Mouse (Mus musculus) cerebellum, adult 8-10 months (tissue): Measurements from ENCODE around the gene Fbxo39.
"Not testable (repeated sequence)": the region's sequence is repeated elsewhere in the genome, so short reads cannot be mapped to it uniquely, and the experiment has no call there.

Experiments
- DNase-seq: peaks from one replicate; pipeline ENCODE4 v3.0.0; 2022

Gene Fbxo39

GRCm38 (mm10) chr11:72318026-72318425, 3.8 kb downstream of the Fbxo39 start:
- no peak for DNase-seq

- DNase-seq = no peak
These were observed 10.2 kb downstream of the Fbxo39 start for GRCm38 (mm10) chr11:72324431-72324830.

GRCm38 (mm10) chr11:72325701-72326100, 11.5 kb downstream of the Fbxo39 start:
- DNase-seq = no peak

- DNase-seq = no peak
These were observed 18.9 kb downstream of the Fbxo39 start for GRCm38 (mm10) chr11:72332951-72333667.

GRCm38 (mm10) chr11:72334653-72335052, 20.4 kb downstream of the Fbxo39 start:
- DNase-seq = no peak

GRCm38 (mm10) chr11:72336726-72337125, 22.5 kb downstream of the Fbxo39 start:
- DNase-seq = no peak

GRCm38 (mm10) chr11:72338437-72338871, 24.2 kb downstream of the Fbxo39 start:
- DNase-seq = no peak

- DNase-seq = no peak
These were observed 25.5 kb downstream of the Fbxo39 start for GRCm38 (mm10) chr11:72339716-72340115.

- DNase-seq = peak; percentile 52
These were observed 28.4 kb downstream of the Fbxo39 start for GRCm38 (mm10) chr11:72342549-72343237.

GRCm38 (mm10) chr11:72343238-72343625, 29.0 kb downstream of the Fbxo39 start:
- DNase-seq = not testable (repeated sequence)

- no peak for DNase-seq
These were observed 29.7 kb downstream of the Fbxo39 start for GRCm38 (mm10) chr11:72343904-72344303.

- no peak for DNase-seq
These were observed 30.2 kb downstream of the Fbxo39 start for GRCm38 (mm10) chr11:72344486-72344885.

GRCm38 (mm10) chr11:72348563-72348962, 34.3 kb downstream of the Fbxo39 start:
- DNase-seq = no peak

GRCm38 (mm10) chr11:72349016-72349415, 34.8 kb downstream of the Fbxo39 start:
- DNase-seq = peak; percentile 52

- DNase-seq = no peak
These were observed 35.4 kb downstream of the Fbxo39 start for GRCm38 (mm10) chr11:72349652-72350051.

GRCm38 (mm10) chr11:72352272-72352671, 38.0 kb downstream of the Fbxo39 start:
- no peak for DNase-seq

- no peak for DNase-seq
These were observed 38.9 kb downstream of the Fbxo39 start for GRCm38 (mm10) chr11:72353186-72353585.

- DNase-seq = peak; percentile 30
These were observed 40.9 kb downstream of the Fbxo39 start for GRCm38 (mm10) chr11:72354971-72355728.

- DNase-seq = peak; percentile 40
These were observed 47.4 kb downstream of the Fbxo39 start for GRCm38 (mm10) chr11:72361385-72362346.

- no peak for DNase-seq
These were observed 48.1 kb downstream of the Fbxo39 start, which contains the start of gene Tekt1 for GRCm38 (mm10) chr11:72362347-72362741. Tekt1 (minus strand) TSS chr11:72362442.

- DNase-seq = no peak
These were observed 49.4 kb downstream of the Fbxo39 start for GRCm38 (mm10) chr11:72363523-72364240.

GRCm38 (mm10) chr11:72364526-72364925, 50.3 kb downstream of the Fbxo39 start:
- DNase-seq = no peak
